14 mouse cellular contexts compared by ENCODE assay signal in genomic region chr11:95077956-95078355, GRCm38 (mm10). TPM values are rescaled to one million over a fixed set of nuclear protein-coding genes. Genes with fewer than 3 reads are reported as not detected.
DNase-seq lines count a peak whose midpoint lies in the region; ATAC-seq and TF ChIP-seq lines count a peak whose summit lies in the region.
"Had no signal": no experiment of that assay in that cellular context is flagged by ENCODE, and none has a peak within 500 bp of the region (broad histone marks: within the 10 kb centered on the region; RNA-seq: fewer than 3 reads in every experiment).

No protein-coding gene starts in this region.

- H3K4me1 ChIP-seq in kidney, adult 2 months (ENCODE audit: control insufficient read depth, insufficient read depth, low read length) = peaks cover 31% of the 10 kb centered on the region
- H3K4me1 ChIP-seq in midbrain, postnatal 0 days (ENCODE audit: insufficient read depth, low read length) = peaks cover 7% of the 10 kb centered on the region; the same call in 1 of the 2 replicates
- peaks cover 29% of the 10 kb centered on the region for H3K4me1 ChIP-seq in midbrain, embryonic 15.5 days
- peaks cover 45% of the 10 kb centered on the region for H3K4me1 ChIP-seq in intestine, embryonic 15.5 days (replicated peaks)

- H3K27me3 ChIP-seq in kidney, adult 2 months (replicated peaks; ENCODE audit: control insufficient read depth, insufficient read depth, low read length) = no peaks in the 10 kb centered on the region
- 0 out of 2 replicates have a peak, but pooled peaks cover 1% of the 10 kb centered on the region for H3K27me3 ChIP-seq in midbrain, postnatal 0 days (ENCODE audit: insufficient read depth, low read length)
- H3K27me3 ChIP-seq in midbrain, embryonic 15.5 days (replicated peaks) = peaks cover 36% of the 10 kb centered on the region
- H3K27me3 ChIP-seq in intestine, embryonic 15.5 days (replicated peaks) = no peaks in the 10 kb centered on the region

- no peaks in the 10 kb centered on the region for H3K9me3 ChIP-seq in midbrain, postnatal 0 days (ENCODE audit: low read length)
- H3K9me3 ChIP-seq in midbrain, embryonic 15.5 days = no peaks in the 10 kb centered on the region
- H3K9me3 ChIP-seq in intestine, embryonic 15.5 days = no peaks in the 10 kb centered on the region

- 35% methylated on average over 7 of the region's 7 CpGs for WGBS in kidney, adult 2 months
- WGBS in midbrain, postnatal 0 days = 43% methylated on average over 7 of the region's 7 CpGs
- 58% methylated on average over 7 of the region's 7 CpGs for WGBS in midbrain, embryonic 15.5 days
- 39% methylated on average over 7 of the region's 7 CpGs for WGBS in intestine, embryonic 15.5 days

- peak overlapping the region; percentile 18 for H3K27ac ChIP-seq in kidney, adult 2 months (ENCODE audit: insufficient read depth, low read depth, low read length)
- no peak overlapping the region for H3K27ac ChIP-seq in midbrain, postnatal 0 days (ENCODE audit: low read depth, low read length)
- H3K27ac ChIP-seq in midbrain, embryonic 15.5 days = no peak overlapping the region
- peak overlapping the region; percentile 37; the same call in 1 of the 2 replicates for H3K27ac ChIP-seq in intestine, embryonic 15.5 days
- no peak overlapping the region for H3K27ac ChIP-seq in left cerebral cortex, adult 2 months
- H3K27ac ChIP-seq: liver, embryonic 14.5 days had no signal

- no peak for TF ChIP-seq CTCF in kidney, adult 2 months (conservative IDR thresholded peaks at IDR 0.05; ENCODE audit: insufficient read depth, insufficient read length, low read depth, low read length)
- TF ChIP-seq CTCF in midbrain, postnatal 0 days (IDR thresholded peaks at IDR 0.05) = 0 out of 2 replicates have a peak, but pooled peaks have one; percentile 37
- TF ChIP-seq CTCF in left cerebral cortex, adult 2 months (IDR thresholded peaks at IDR 0.05) = no peak

- DNase-seq in kidney, adult 2 months = no peak
- DNase-seq in kidney, adult 8-10 months = no peak
- DNase-seq in midbrain, postnatal 0 days (ENCODE audit: low spot score) = no peak
- DNase-seq in left cerebral cortex, adult 2 months (ENCODE audit: extremely low spot score in 1 of 2, low spot score in 2 of 2) = no peak
- no peak for DNase-seq in layer of hippocampus, postnatal 14 days (ENCODE audit: low spot score in 2 of 2)
- DNase-seq: cerebellum, adult 8-10 months; heart, adult 2 months; heart, postnatal 4 days; midbrain, embryonic 14.5 days; right cerebral cortex, postnatal 4 days had no signal

- no peak for TF ChIP-seq POLR2A in kidney, adult 2 months (IDR thresholded peaks at IDR 0.05; ENCODE audit: low read depth, low read length)

- no peak for ATAC-seq in midbrain, postnatal 0 days (ENCODE audit: low FRiP score)
- ATAC-seq in midbrain, embryonic 15.5 days (replicated peaks) = no peak
- no peak for ATAC-seq in intestine, embryonic 15.5 days

- H3K9ac ChIP-seq in midbrain, postnatal 0 days (replicated peaks; ENCODE audit: low read length, poor library complexity, severe bottlenecking) = no peak overlapping the region
- H3K9ac ChIP-seq in midbrain, embryonic 15.5 days = no peak overlapping the region
- no peak overlapping the region for H3K9ac ChIP-seq in intestine, embryonic 15.5 days
- H3K9ac ChIP-seq: liver, embryonic 14.5 days had no signal

- intact Hi-C loops in left cerebral cortex, adult 2 months (cut with DNase I) = no loop called here

- H3K4me3 ChIP-seq in kidney, adult 2 months (ENCODE audit: insufficient read depth, low read depth, low read length) = peak overlapping the region; percentile 9; the same call in 1 of the 2 replicates
- H3K4me3 ChIP-seq in midbrain, postnatal 0 days (ENCODE audit: low read depth, low read length) = no peak overlapping the region
- no peak overlapping the region for H3K4me3 ChIP-seq in midbrain, embryonic 15.5 days
- no peak overlapping the region for H3K4me3 ChIP-seq in intestine, embryonic 15.5 days (replicated peaks)
- H3K4me3 ChIP-seq in left cerebral cortex, adult 2 months = no peak overlapping the region

- no peaks in the 10 kb centered on the region for H3K36me3 ChIP-seq in kidney, adult 2 months (ENCODE audit: control insufficient read depth, insufficient read depth, low read length)
- no peaks in the 10 kb centered on the region for H3K36me3 ChIP-seq in midbrain, postnatal 0 days (ENCODE audit: insufficient read depth, low read length)
- no peaks in the 10 kb centered on the region for H3K36me3 ChIP-seq in midbrain, embryonic 15.5 days (replicated peaks)
- H3K36me3 ChIP-seq in intestine, embryonic 15.5 days = no peaks in the 10 kb centered on the region

- H3K4me2 ChIP-seq in midbrain, postnatal 0 days (ENCODE audit: low read depth, low read length, poor library complexity, severe bottlenecking) = peak overlapping the region; percentile 71; the same call in 1 of the 2 replicates
- no peak overlapping the region for H3K4me2 ChIP-seq in midbrain, embryonic 15.5 days
- H3K4me2 ChIP-seq in intestine, embryonic 15.5 days (replicated peaks) = peak overlapping the region; percentile 90

RNA-seq across cellular contexts. Expression of gene Itga3, which starts 1.4 kb away (rescaled TPM):
- 48.2 and 55.4 TPM in 2 replicates for polyA plus RNA-seq in kidney, adult 2 months (2012; rRNA removed)
- 33.2 and 38.3 TPM in 2 replicates for total RNA-seq in midbrain, postnatal 0 days (2014; rRNA removed)
- 11.2 and 12.3 TPM in 2 replicates for polyA plus RNA-seq in midbrain, postnatal 0 days (2015; fragmentation: Nextera tagmentation; extraction: Ambion mirVana)
- polyA plus RNA-seq in midbrain, embryonic 15.5 days (2015; fragmentation: Nextera tagmentation; extraction: Ambion mirVana) = 17.2 and 17.4 TPM in 2 replicates
- 32.8 and 35.6 TPM in 2 replicates for polyA plus RNA-seq in intestine, embryonic 15.5 days (2015; fragmentation: Nextera tagmentation; extraction: Ambion mirVana)
- 10 to 100 TPM; 17.4 to 17.8 TPM for total RNA-seq in left cerebral cortex, adult 2 months (2021)
- total RNA-seq in layer of hippocampus, postnatal 14 days (2021) = 10 to 100 TPM; 15.4 to 17.7 TPM

RNA-seq across cellular contexts. Expression of gene Pdk2, which starts 36.8 kb away (rescaled TPM):
- 430 and 469 TPM in 2 replicates for polyA plus RNA-seq in kidney, adult 2 months (2012; rRNA removed)
- total RNA-seq in midbrain, postnatal 0 days (2014; rRNA removed) = 14.1 and 18.1 TPM in 2 replicates
- polyA plus RNA-seq in midbrain, postnatal 0 days (2015; fragmentation: Nextera tagmentation; extraction: Ambion mirVana) = 30.8 and 32.7 TPM in 2 replicates
- polyA plus RNA-seq in midbrain, embryonic 15.5 days (2015; fragmentation: Nextera tagmentation; extraction: Ambion mirVana) = 27.4 and 28.2 TPM in 2 replicates
- 30.8 and 31.2 TPM in 2 replicates for polyA plus RNA-seq in intestine, embryonic 15.5 days (2015; fragmentation: Nextera tagmentation; extraction: Ambion mirVana)
- total RNA-seq in left cerebral cortex, adult 2 months (2021) = 100 to 1,000 TPM; 109 to 112 TPM
- total RNA-seq in layer of hippocampus, postnatal 14 days (2021) = 10 to 100 TPM; 90.5 to 91.0 TPM

RNA-seq across cellular contexts. Expression of gene Dlx3, which starts 42.0 kb away (rescaled TPM):
- 0.05 and 0.10 TPM in 2 replicates for polyA plus RNA-seq in kidney, adult 2 months (2012; rRNA removed)
- 0.33 TPM in 1 of 2 replicates, not detected in the other for total RNA-seq in midbrain, postnatal 0 days (2014; rRNA removed)
- polyA plus RNA-seq in midbrain, postnatal 0 days (2015; fragmentation: Nextera tagmentation; extraction: Ambion mirVana) = not detected in 2 replicates
- polyA plus RNA-seq in midbrain, embryonic 15.5 days (2015; fragmentation: Nextera tagmentation; extraction: Ambion mirVana) = 0.17 and 0.20 TPM in 2 replicates
- polyA plus RNA-seq in intestine, embryonic 15.5 days (2015; fragmentation: Nextera tagmentation; extraction: Ambion mirVana) = 0.60 and 0.88 TPM in 2 replicates
- not detected for total RNA-seq in left cerebral cortex, adult 2 months (2021)
- total RNA-seq in layer of hippocampus, postnatal 14 days (2021) = not detected
- total RNA-seq: heart, adult 2 months; heart, postnatal 4 days; left cerebral cortex, postnatal 14 days had no signal
- polyA plus RNA-seq: heart, adult 2 months had no signal

Comparison
In these comparisons a context has a peak if more than half of its experiments do, and no peak if none do; other contexts are left out.
1. H3K27ac ChIP-seq: peak in kidney, adult 2 months (single experiment) and intestine, embryonic 15.5 days (single experiment); none in midbrain, postnatal 0 days (single experiment), midbrain, embryonic 15.5 days (single experiment) and left cerebral cortex, adult 2 months (single experiment).
2. RNA of gene Pdk2, which starts 36.8 kb away (polyA plus RNA-seq): 430 to 469 TPM in kidney, adult 2 months; 30.8 to 31.2 TPM in intestine, embryonic 15.5 days, 30.8 to 32.7 TPM in midbrain, postnatal 0 days and 27.4 to 28.2 TPM in midbrain, embryonic 15.5 days; every median in the first group is over 10 times any median in the second.